Mouse (Mus musculus): ENCODE data around the gene Tmem256. TPM values are rescaled to one million over a fixed set of nuclear protein-coding genes. Genes with fewer than 3 reads are reported as not detected.
A peak's percentile ranks its signal among the peaks of the same experiment; 100 is the strongest.

Tmem256 gene
- total RNA-seq, 2 experiments from 2014 or later: 189 to 220 TPM

GRCm38 (mm10) chr11:69879711-69880110 lies 41.4 kb downstream of the Tmem256 start:
- intact Hi-C loops (cut with DNase I): loop anchor here (2.0 to 5.0 kb wide), 3 partner anchors 41 to 197 kb away; partner anchors contain the start of genes Eif5a, Polr2a and Senp3
- no peak for DNase-seq

DNA sequence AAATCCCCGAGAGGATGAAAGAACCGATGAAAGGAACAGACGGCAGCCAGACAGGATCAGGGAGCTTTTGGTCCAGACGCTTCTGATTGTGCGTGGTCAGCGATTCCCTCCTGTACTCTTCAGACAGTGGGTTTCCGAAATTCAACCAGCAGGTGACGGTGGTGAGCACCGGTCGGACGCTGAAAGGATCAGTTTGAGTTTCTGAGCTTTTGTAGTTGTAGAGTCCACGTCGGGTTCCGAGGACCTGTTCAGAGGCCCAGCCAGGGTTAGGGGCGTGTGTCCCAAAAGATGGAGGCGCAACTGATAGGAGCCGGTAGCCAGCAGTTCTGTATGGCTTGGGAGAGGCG lies 42.2 kb downstream of the Tmem256 start:
- no peak for DNase-seq
- intact Hi-C loops (cut with DNase I): loop anchor here (2.0 kb wide), 2 partner anchors 40 to 122 kb away; partner anchors contain the start of genes Eif5a and Polr2a

DNA sequence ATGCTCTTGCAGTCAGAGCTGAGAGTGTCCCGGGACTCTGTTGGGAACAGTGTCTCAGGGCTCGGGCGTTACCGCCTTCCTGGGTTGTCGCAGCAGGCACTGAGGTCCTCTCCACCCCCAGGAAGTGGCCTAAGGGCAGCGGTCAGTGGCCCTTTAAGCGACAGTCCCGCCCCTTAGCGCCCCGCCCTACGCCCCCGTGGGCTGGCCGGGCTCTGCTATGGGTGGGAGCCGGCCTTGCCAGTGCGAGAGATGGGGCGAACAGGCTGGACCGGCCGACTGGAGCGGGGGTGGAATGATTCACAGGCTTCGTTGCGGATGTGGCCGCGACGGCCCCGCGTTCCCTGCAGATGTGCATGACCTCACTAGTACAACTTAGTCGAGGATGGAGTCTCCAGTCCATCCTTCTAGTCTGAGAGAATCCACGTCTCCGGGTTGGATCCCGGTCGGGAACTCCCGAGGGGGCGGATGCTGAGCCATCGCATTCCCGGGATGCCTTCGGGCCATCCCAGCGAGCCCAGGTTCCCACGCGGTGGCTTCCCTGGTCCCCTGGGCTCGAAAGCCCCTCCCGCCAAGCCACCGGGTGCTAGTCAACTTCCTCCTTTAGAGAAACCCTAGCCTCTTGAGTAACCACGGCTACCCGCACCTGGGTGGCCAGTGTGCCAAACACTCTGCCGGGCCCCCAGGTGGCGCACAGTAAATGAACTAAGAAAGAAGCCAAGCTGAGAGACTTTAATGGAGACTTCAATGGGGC lies 42.7 kb downstream of the Tmem256 start, which contains the start of gene Kctd11:
Kctd11 (minus strand) TSS at position 554 of the 751 bp plus-strand sequence.
- intact Hi-C loops (cut with DNase I): loop anchor here (2.0 kb wide), 2 partner anchors 40 to 122 kb away; partner anchors contain the start of genes Eif5a and Polr2a
- peak; percentile 92 to 93 for DNase-seq

DNA sequence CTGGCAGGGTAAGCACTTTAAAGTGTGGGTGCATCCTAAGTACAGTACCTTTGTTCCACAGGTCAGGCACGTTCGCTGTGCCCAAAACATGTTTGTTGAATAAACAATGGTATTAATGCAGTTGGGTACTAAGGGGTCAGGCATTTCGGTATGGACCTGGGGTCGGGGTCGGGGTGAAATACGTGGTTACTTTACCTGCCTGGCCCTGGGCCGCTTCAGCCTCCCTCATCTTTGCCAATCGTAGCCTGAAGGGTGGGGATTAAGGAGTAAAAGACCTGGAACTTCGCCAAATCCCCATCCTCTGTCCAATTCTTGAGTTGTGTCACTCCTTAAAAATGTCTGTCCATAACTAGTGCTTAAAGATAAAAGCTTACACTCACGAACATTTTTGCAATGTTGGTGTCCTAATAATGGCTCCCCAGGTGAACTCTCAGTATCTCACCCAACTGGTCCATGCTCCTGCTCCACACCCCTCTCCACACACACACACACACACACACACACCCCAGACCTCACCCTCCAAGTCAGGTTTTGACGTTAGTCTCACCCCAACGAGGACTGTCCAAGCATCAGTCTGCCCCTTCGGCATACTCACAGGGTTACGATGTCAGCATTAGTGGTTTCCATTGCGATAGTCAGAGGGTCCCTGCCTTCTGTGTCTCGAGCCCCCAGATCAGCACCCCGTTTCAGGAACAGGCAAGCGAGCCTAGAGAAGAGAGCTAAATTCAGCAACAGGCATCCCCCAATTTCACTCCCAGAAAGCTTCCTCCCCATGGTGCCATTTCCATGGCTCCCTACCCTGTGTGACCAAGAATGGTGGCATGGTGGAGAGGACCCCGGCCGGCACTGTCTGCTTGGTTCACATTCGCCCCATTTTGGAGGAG lies 43.7 kb downstream of the Tmem256 start:
- intact Hi-C loops (cut with DNase I): loop anchor here (2.0 kb wide), 2 partner anchors 39 to 123 kb away; partner anchors contain the start of genes Eif5a and Polr2a
- DNase-seq: no peak

- intact Hi-C loops (cut with DNase I): no loop called here
These were observed 44.8 kb downstream of the Tmem256 start for GRCm38 (mm10) chr11:69883066-69883465.

DNA sequence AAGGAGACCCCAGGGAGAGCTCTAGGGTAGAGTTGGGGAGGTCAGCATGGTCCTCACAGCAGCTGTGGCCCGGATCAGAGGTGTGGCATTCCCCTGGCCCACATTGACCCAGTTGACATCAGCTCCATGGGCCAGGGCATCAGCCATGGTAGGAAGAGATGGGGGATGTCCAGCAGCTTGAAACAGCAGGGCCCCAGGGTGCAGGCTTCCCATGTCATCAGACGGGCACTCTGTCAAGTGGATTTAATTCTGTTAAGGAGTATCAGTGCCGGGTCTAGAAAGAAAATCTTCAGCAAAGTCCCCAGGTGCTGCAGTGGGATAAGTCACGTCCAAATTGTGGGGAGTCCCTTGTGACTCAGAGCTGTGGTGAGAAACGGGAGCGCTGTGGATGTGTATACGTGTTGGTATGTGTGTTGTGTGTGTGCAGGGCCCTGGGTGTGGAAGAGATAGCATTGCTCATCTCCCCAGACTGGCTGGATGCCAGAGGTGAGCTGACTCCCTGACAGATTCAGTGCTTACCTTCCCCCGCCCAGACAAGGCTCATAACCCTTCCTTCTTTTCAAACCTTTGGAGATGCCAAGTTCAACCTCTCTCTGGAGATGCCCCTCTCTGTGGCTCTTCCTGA lies 45.3 kb downstream of the Tmem256 start:
- intact Hi-C loops (cut with DNase I): no loop called here

More at GRCm38 (mm10) chr11:69883066-69883465, 44.8 kb downstream of the Tmem256 start:
- DNase-seq: no peak

DNA sequence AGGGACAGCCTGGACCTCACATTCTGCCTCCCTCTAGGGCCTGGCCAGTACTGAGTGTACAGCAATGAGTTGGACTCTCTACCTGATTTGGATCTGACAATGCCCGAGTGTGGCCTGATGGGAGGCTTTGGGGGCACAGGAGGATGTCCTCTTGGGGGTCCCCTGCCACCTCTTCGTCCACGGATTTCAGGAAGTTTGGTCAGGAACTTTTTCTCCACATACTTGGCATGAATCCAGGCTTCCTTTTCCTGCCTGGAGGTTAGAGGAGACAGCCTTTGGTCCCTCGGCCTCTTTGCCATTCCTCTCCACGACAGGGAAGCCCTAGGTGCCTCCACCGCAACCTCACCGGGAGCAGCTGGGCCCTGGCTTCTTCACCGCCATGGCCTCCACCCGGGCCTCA lies 45.9 kb downstream of the Tmem256 start:
- DNase-seq: no peak
- intact Hi-C loops (cut with DNase I): no loop called here

More for the DNA sequence above, 45.3 kb downstream of the Tmem256 start:
- no peak for DNase-seq

- intact Hi-C loops (cut with DNase I): no loop called here
- DNase-seq: no peak
These were observed 46.3 kb downstream of the Tmem256 start for GRCm38 (mm10) chr11:69884663-69885062.

GRCm38 (mm10) chr11:69886907-69887635 lies 48.8 kb downstream of the Tmem256 start:
- intact Hi-C loops (cut with DNase I): no loop called here
- no peak for DNase-seq

Small RNA genes lying within 50 kb of the gene (microRNA-seq; reads per million reads assigned to microRNA genes)
- gene Mir6924 (ENCODE audit: borderline number of aligned reads in 2 of 2): 0 reads per million in 2 experiments

Other genes with a start within 250 kb of the Tmem256 start
- gene Atp1b2, start 232.6 kb upstream of the Tmem256 start, total RNA-seq (2021): 10 to 100 TPM; 20.9 to 22.5 TPM
- not detected for gene Shbg, start 220.6 kb upstream of the Tmem256 start, total RNA-seq (2021)
- 1 to 10 TPM; 3.7 to 4.1 TPM for gene Sat2, start 216.5 kb upstream of the Tmem256 start, total RNA-seq (2021)
- gene Fxr2, start 205.5 kb upstream of the Tmem256 start, total RNA-seq (2021): 10 to 100 TPM; 87.3 to 98.6 TPM
- not detected for gene Sox15, start 183.2 kb upstream of the Tmem256 start, total RNA-seq (2021)
- gene Mpdu1, start 175.9 kb upstream of the Tmem256 start, total RNA-seq (2021): 10 to 100 TPM; 14.9 to 16.2 TPM
- 1 to 10 TPM; 8.7 to 9.1 TPM for gene Cd68, start 172.4 kb upstream of the Tmem256 start, total RNA-seq (2021)
- 100 to 1,000 TPM; 188 to 222 TPM for gene Eif4a1, start 166.1 kb upstream of the Tmem256 start, total RNA-seq (2021)
- gene Senp3, start 156.4 kb upstream of the Tmem256 start, total RNA-seq (2021): 10 to 100 TPM; 30.4 to 31.8 TPM
- 1 to 10 TPM; 1.4 to 2.4 TPM for gene Tnfsf13, start 152.7 kb upstream of the Tmem256 start, total RNA-seq (2021)
- gene Tnfsf12, start 142.7 kb upstream of the Tmem256 start, total RNA-seq (2021): 10 to 100 TPM; 16.3 to 21.0 TPM
- 1 to 10 TPM; 4.4 to 4.6 TPM for gene Tnfsfm13, start 142.4 kb upstream of the Tmem256 start, total RNA-seq (2021)
- 10 to 100 TPM; 30.1 to 35.4 TPM for gene Polr2a, start 79.9 kb upstream of the Tmem256 start, total RNA-seq (2021)
- not detected for gene Slc35g3, start 76.5 kb upstream of the Tmem256 start, total RNA-seq (2021)
- 10 to 100 TPM; 39.0 to 43.1 TPM for gene Zbtb4, start 72.6 kb upstream of the Tmem256 start, total RNA-seq (2021)
- gene Chrnb1, start 42.6 kb upstream of the Tmem256 start, total RNA-seq (2021): 1 to 10 TPM; 3.6 to 4.3 TPM
- 1 to 10 TPM; 2.4 to 3.0 TPM for gene Fgf11, start 36.7 kb upstream of the Tmem256 start, total RNA-seq (2021)
- under 1 TPM; 0.41 to 0.56 TPM for gene Tmem102, start 32.9 kb upstream of the Tmem256 start, total RNA-seq (2021)
- not detected for gene Gm39566, start 23.2 kb upstream of the Tmem256 start, total RNA-seq (2021)
- gene Spem2, start 20.0 kb upstream of the Tmem256 start, total RNA-seq (2021): not detected
- not detected for gene Spem1, start 16.3 kb upstream of the Tmem256 start, total RNA-seq (2021)
- gene Nlgn2, start 730 bp upstream of the Tmem256 start, total RNA-seq (2021): 1 to 10 TPM; 4.6 to 4.8 TPM
- 10 to 100 TPM; 24.6 to 26.7 TPM for gene Plscr3, start 7.9 kb downstream of the Tmem256 start, total RNA-seq (2021)
- under 1 TPM; 0.08 to 0.11 TPM for gene Tnk1, start 20.2 kb downstream of the Tmem256 start, total RNA-seq (2021)
- gene Tmem95, start 39.5 kb downstream of the Tmem256 start, total RNA-seq (2021): not detected
- gene Kctd11, start 42.9 kb downstream of the Tmem256 start, total RNA-seq (2021): 1 to 10 TPM; 2.6 to 2.8 TPM
- gene Acap1, start 57.0 kb downstream of the Tmem256 start, total RNA-seq (2021): under 1 TPM; 0.78 to 0.89 TPM
- gene 2810408A11Rik, start 62.5 kb downstream of the Tmem256 start, total RNA-seq (2021): under 1 TPM; 0.73 to 0.89 TPM
- gene Neurl4, start 62.6 kb downstream of the Tmem256 start, total RNA-seq (2021): 10 to 100 TPM; 40.2 to 47.4 TPM
- gene Gps2, start 75.4 kb downstream of the Tmem256 start, total RNA-seq (2021): 10 to 100 TPM; 28.2 to 32.1 TPM
- gene Eif5a, start 83.4 kb downstream of the Tmem256 start, total RNA-seq (2021): 100 to 1,000 TPM; 420 to 449 TPM
- 10 to 100 TPM; 18.4 to 20.3 TPM for gene Ybx2, start 97.3 kb downstream of the Tmem256 start, total RNA-seq (2021)
- 100 to 1,000 TPM; 385 to 406 TPM for gene Slc2a4, start 109.7 kb downstream of the Tmem256 start, total RNA-seq (2021)
- not detected for gene Cldn7, start 126.3 kb downstream of the Tmem256 start, total RNA-seq (2021)
- gene Ctdnep1, start 142.6 kb downstream of the Tmem256 start, total RNA-seq (2021): 100 to 1,000 TPM; 160 to 169 TPM
- 10 to 100 TPM; 47.0 to 47.4 TPM for gene Elp5, start 144.0 kb downstream of the Tmem256 start, total RNA-seq (2021)
- gene Gabarap, start 152.6 kb downstream of the Tmem256 start, total RNA-seq (2021): 100 to 1,000 TPM; 306 to 329 TPM
- 10 to 100 TPM; 23.1 to 23.4 TPM for gene Phf23, start 157.3 kb downstream of the Tmem256 start, total RNA-seq (2021)
- gene Dvl2, start 162.1 kb downstream of the Tmem256 start, total RNA-seq (2021): 1 to 10 TPM; 5.0 to 6.1 TPM
- 1,000 to 10,000 TPM; 1,292 to 1,425 TPM for gene Acadvl, start 176.9 kb downstream of the Tmem256 start, total RNA-seq (2021)
- 1 to 10 TPM; 6.3 to 7.4 TPM for gene Dlg4, start 178.4 kb downstream of the Tmem256 start, total RNA-seq (2021)
- gene Asgr1, start 215.6 kb downstream of the Tmem256 start, total RNA-seq (2021): not detected